Mouse (Mus musculus) neural tube, embryonic 15.5 days (tissue): ENCODE measurements at regions not wholly inside any gene's neighbourhood (a gene's known extent, or its start where the extent isn't known, plus 50 kb on each side); places are given as distances from the start of the nearest gene placed in this dataset.

Source experiments
- ATAC-seq: fragments of 200-750 bp; cut with Nextera tagmentation; 2 replicates; pipeline ENCODE4 v1.8.0; 2017; ENCODE audit warnings: mild to moderate bottlenecking, moderate TSS enrichment, moderate library complexity; ENCODE audit not compliant: low FRiP score
- H3K27ac ChIP-seq: fragments of 300-500 bp; sonication (generic); replicated peaks from 2 replicates; pipeline ENCODE4 v1.5.1; 2015; ENCODE audit warnings: mild to moderate bottlenecking, inconsistent platforms
- H3K27me3 ChIP-seq: fragments of 300-500 bp; sonication (generic); replicated peaks from 2 replicates; pipeline ENCODE4 v1.6.1; 2015; ENCODE audit warnings: inconsistent platforms
- H3K36me3 ChIP-seq: fragments of 300-500 bp; sonication (generic); 2 replicates; pipeline ENCODE4 v1.6.1; 2015; ENCODE audit warnings: inconsistent platforms
- H3K4me1 ChIP-seq: fragments of 300-500 bp; sonication (generic); 2 replicates; pipeline ENCODE4 v1.6.1; 2015; ENCODE audit warnings: inconsistent platforms
- H3K4me2 ChIP-seq: fragments of 300-500 bp; sonication (generic); 2 replicates; pipeline ENCODE4 v1.6.1; 2015; ENCODE audit warnings: inconsistent platforms, mild to moderate bottlenecking, moderate library complexity
- H3K4me3 ChIP-seq: fragments of 300-500 bp; sonication (generic); replicated peaks from 2 replicates; pipeline ENCODE4 v1.5.1; 2015; ENCODE audit warnings: mild to moderate bottlenecking, inconsistent platforms
- H3K9ac ChIP-seq: fragments of 300-500 bp; sonication (generic); replicated peaks from 2 replicates; pipeline ENCODE4 v1.6.1; 2015; ENCODE audit warnings: mild to moderate bottlenecking, inconsistent platforms
- H3K9me3 ChIP-seq: fragments of 300-500 bp; sonication (generic); replicated peaks from 2 replicates; pipeline ENCODE4 v1.6.1; 2016; ENCODE audit warnings: inconsistent platforms
- WGBS: fragments of 180-500 bp; shearing (Covaris S2); methylation state at CpG from one replicate; pipeline ENCODE4 v1.1.7; 2015; ENCODE audit warnings: mixed read lengths; 5-methylcytosine and 5-hydroxymethylcytosine counted together

GRCm38 (mm10) chr16:77796926-77797325 lies 195.0 kb upstream of the Gm11146 start:
- H3K4me2 ChIP-seq, result no peak overlapping the region
- H3K36me3 ChIP-seq, result no peaks in the 10 kb centered on the region
- no peaks in the 10 kb centered on the region for H3K9me3 ChIP-seq
- H3K27ac ChIP-seq, result no peak overlapping the region
- H3K4me1 ChIP-seq, result no peaks in the 10 kb centered on the region
- no peak overlapping the region for H3K4me3 ChIP-seq
- H3K27me3 ChIP-seq, result no peaks in the 10 kb centered on the region
- H3K9ac ChIP-seq, result no peak overlapping the region
- ATAC-seq, result no peak
- WGBS, result 67% methylated on average over 4 of the region's 4 CpGs

- Histone ChIP-seq H3K4me1 (peaks cover 28% of the 10 kb centered on the region), H3K27ac (peak overlapping the region; percentile 94), H3K9me3 (no peaks in the 10 kb centered on the region), H3K4me3 (no peak overlapping the region), H3K36me3 (no peaks in the 10 kb centered on the region), H3K4me2 (no peak overlapping the region), H3K9ac (no peak overlapping the region), H3K27me3 (no peaks in the 10 kb centered on the region)
- 38% methylated on average over 5 of the region's 5 CpGs for WGBS
- peak; percentile 46; the same call in 1 of the 2 replicates for ATAC-seq
Observed at GRCm38 (mm10) chr16:77789652-77790051, 187.8 kb upstream of the Gm11146 start.

- no peak for ATAC-seq
- 66% methylated on average over 2 of the region's 2 CpGs for WGBS
Observed at GRCm38 (mm10) chr16:77789206-77789605, 187.3 kb upstream of the Gm11146 start.

GRCm38 (mm10) chr16:77788781-77789150 lies 186.9 kb upstream of the Gm11146 start:
- Histone ChIP-seq H3K4me2 (peak overlapping the region; percentile 46), H3K9ac (peak overlapping the region; percentile 24; the same call in 1 of the 2 replicates), H3K36me3 (no peaks in the 10 kb centered on the region), H3K27me3 (no peaks in the 10 kb centered on the region), H3K4me3 (no peak overlapping the region), H3K27ac (peak overlapping the region; percentile 94), H3K9me3 (no peaks in the 10 kb centered on the region), H3K4me1 (peaks cover 28% of the 10 kb centered on the region)
- WGBS, result 48% methylated on average over 6 of the region's 6 CpGs
- peak; percentile 40 for ATAC-seq

More at GRCm38 (mm10) chr16:77789206-77789605, 187.3 kb upstream of the Gm11146 start:
- H3K9ac ChIP-seq, result no peak overlapping the region
- no peak overlapping the region for H3K4me2 ChIP-seq
- H3K36me3 ChIP-seq, result no peaks in the 10 kb centered on the region
- H3K4me3 ChIP-seq, result no peak overlapping the region
- H3K4me1 ChIP-seq, result peaks cover 28% of the 10 kb centered on the region
- H3K27ac ChIP-seq, result peak overlapping the region; percentile 94
- H3K27me3 ChIP-seq, result no peaks in the 10 kb centered on the region
- H3K9me3 ChIP-seq, result no peaks in the 10 kb centered on the region

- WGBS, result 24% methylated on average over 20 of the region's 20 CpGs
- H3K27me3 ChIP-seq, result no peaks in the 10 kb centered on the region
- peak overlapping the region; percentile 46 for H3K4me2 ChIP-seq
- peaks cover 28% of the 10 kb centered on the region for H3K4me1 ChIP-seq
- peak overlapping the region; percentile 94 for H3K27ac ChIP-seq
- peak overlapping the region; percentile 24 for H3K9ac ChIP-seq
- H3K4me3 ChIP-seq, result peak overlapping the region; percentile 3; the same call in 1 of the 2 replicates
- no peaks in the 10 kb centered on the region for H3K9me3 ChIP-seq
- peak; percentile 93 for ATAC-seq
- no peaks in the 10 kb centered on the region for H3K36me3 ChIP-seq
Observed at GRCm38 (mm10) chr16:77788041-77788780, 186.3 kb upstream of the Gm11146 start.

GRCm38 (mm10) chr16:77787025-77787424 lies 185.1 kb upstream of the Gm11146 start:
- ATAC-seq, result no peak
- Histone ChIP-seq H3K27me3 (no peaks in the 10 kb centered on the region), H3K4me2 (no peak overlapping the region), H3K9ac (no peak overlapping the region), H3K27ac (peak overlapping the region; percentile 71), H3K36me3 (no peaks in the 10 kb centered on the region), H3K4me3 (no peak overlapping the region), H3K9me3 (no peaks in the 10 kb centered on the region), H3K4me1 (peaks cover 28% of the 10 kb centered on the region)
- WGBS, result 68% methylated on average over 5 of the region's 5 CpGs

GRCm38 (mm10) chr16:77779019-77779418 lies 177.1 kb upstream of the Gm11146 start:
- Histone ChIP-seq H3K9ac (no peak overlapping the region), H3K36me3 (no peaks in the 10 kb centered on the region), H3K27me3 (no peaks in the 10 kb centered on the region), H3K4me3 (no peak overlapping the region), H3K4me2 (no peak overlapping the region), H3K9me3 (no peaks in the 10 kb centered on the region), H3K27ac (no peak overlapping the region), H3K4me1 (no peaks in the 10 kb centered on the region)
- WGBS, result 85% methylated on average over 1 of the region's 1 CpGs
- ATAC-seq, result no peak

GRCm38 (mm10) chr16:77772075-77772474 lies 170.2 kb upstream of the Gm11146 start:
- Histone ChIP-seq H3K36me3 (no peaks in the 10 kb centered on the region), H3K9me3 (no peaks in the 10 kb centered on the region), H3K9ac (no peak overlapping the region), H3K4me1 (no peaks in the 10 kb centered on the region), H3K4me2 (no peak overlapping the region), H3K4me3 (no peak overlapping the region), H3K27me3 (no peaks in the 10 kb centered on the region), H3K27ac (no peak overlapping the region)
- ATAC-seq, result no peak
- WGBS, result 65% methylated on average over 3 of the region's 3 CpGs

GRCm38 (mm10) chr16:77760926-77761347 lies 159.0 kb upstream of the Gm11146 start:
- peaks cover 15% of the 10 kb centered on the region for H3K4me1 ChIP-seq
- ATAC-seq, result peak; percentile 27
- H3K9ac ChIP-seq, result no peak overlapping the region
- no peak overlapping the region for H3K4me3 ChIP-seq
- no peaks in the 10 kb centered on the region for H3K9me3 ChIP-seq
- no peaks in the 10 kb centered on the region for H3K27me3 ChIP-seq
- peak overlapping the region; percentile 46; the same call in 1 of the 2 replicates for H3K4me2 ChIP-seq
- peak overlapping the region; percentile 89 for H3K27ac ChIP-seq
- 63% methylated on average over 4 of the region's 4 CpGs for WGBS
- H3K36me3 ChIP-seq, result no peaks in the 10 kb centered on the region

- WGBS, result 32% methylated on average over 4 of the region's 4 CpGs
- Histone ChIP-seq H3K4me2 (peak overlapping the region; percentile 46), H3K4me1 (peaks cover 15% of the 10 kb centered on the region), H3K4me3 (no peak overlapping the region), H3K27ac (peak overlapping the region; percentile 89), H3K9me3 (no peaks in the 10 kb centered on the region), H3K27me3 (no peaks in the 10 kb centered on the region), H3K36me3 (no peaks in the 10 kb centered on the region), H3K9ac (no peak overlapping the region)
- peak; percentile 75 for ATAC-seq
Observed at GRCm38 (mm10) chr16:77760479-77760878, 158.6 kb upstream of the Gm11146 start.

GRCm38 (mm10) chr16:77759997-77760396 lies 158.1 kb upstream of the Gm11146 start:
- peak; percentile 94 for ATAC-seq
- WGBS, result 22% methylated on average over 10 of the region's 10 CpGs

GRCm38 (mm10) chr16:77754882-77755281 lies 153.0 kb upstream of the Gm11146 start:
- Histone ChIP-seq H3K9me3 (no peaks in the 10 kb centered on the region), H3K9ac (no peak overlapping the region), H3K4me1 (peaks cover 2% of the 10 kb centered on the region; the same call in 1 of the 2 replicates), H3K36me3 (no peaks in the 10 kb centered on the region), H3K4me2 (no peak overlapping the region), H3K4me3 (no peak overlapping the region), H3K27ac (no peak overlapping the region), H3K27me3 (no peaks in the 10 kb centered on the region)
- 86% methylated on average over 6 of the region's 6 CpGs for WGBS
- ATAC-seq, result no peak

More at GRCm38 (mm10) chr16:77759997-77760396, 158.1 kb upstream of the Gm11146 start:
- H3K9me3 ChIP-seq, result no peaks in the 10 kb centered on the region
- peak overlapping the region; percentile 28 for H3K9ac ChIP-seq
- no peaks in the 10 kb centered on the region for H3K36me3 ChIP-seq
- no peaks in the 10 kb centered on the region for H3K27me3 ChIP-seq
- H3K4me1 ChIP-seq, result peaks cover 15% of the 10 kb centered on the region
- H3K4me2 ChIP-seq, result peak overlapping the region; percentile 46
- peak overlapping the region; percentile 89 for H3K27ac ChIP-seq
- peak overlapping the region; percentile 13 for H3K4me3 ChIP-seq
